Mouse (Mus musculus) cerebellum, postnatal 14 days (tissue): Measurements from ENCODE around the gene BC049715.
A peak's percentile ranks its signal among the peaks of the same experiment; 100 is the strongest.

Experiments
- DNase-seq, 2 experiments: peaks; one replicate each; pipeline ENCODE4 v3.0.0; 2021; ENCODE audit warnings: mixed read lengths in 2 of 2

BC049715 gene

DNA sequence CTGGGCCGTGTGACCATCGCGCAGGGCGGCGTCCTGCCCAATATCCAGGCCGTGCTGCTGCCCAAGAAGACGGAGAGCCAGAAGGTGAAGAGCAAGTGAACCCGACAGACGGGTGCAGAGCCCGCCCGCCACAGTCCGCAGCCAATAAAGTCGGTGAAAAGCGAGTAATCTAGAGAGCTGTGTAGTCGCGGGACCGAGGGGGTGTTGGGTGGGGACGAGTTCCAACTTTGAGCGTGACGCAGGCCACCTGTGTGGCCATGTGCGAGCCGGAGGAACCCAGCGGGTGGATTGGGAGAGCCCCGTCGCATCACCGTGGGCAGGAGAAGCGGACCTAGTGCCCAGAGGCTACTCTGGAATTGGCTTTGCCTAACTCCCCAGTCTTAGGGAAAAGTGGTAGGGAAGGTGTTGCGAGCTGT, 18.8 kb upstream of the BC049715 start:
- peak in 1 of 2 experiments; percentile 54 for DNase-seq

DNA sequence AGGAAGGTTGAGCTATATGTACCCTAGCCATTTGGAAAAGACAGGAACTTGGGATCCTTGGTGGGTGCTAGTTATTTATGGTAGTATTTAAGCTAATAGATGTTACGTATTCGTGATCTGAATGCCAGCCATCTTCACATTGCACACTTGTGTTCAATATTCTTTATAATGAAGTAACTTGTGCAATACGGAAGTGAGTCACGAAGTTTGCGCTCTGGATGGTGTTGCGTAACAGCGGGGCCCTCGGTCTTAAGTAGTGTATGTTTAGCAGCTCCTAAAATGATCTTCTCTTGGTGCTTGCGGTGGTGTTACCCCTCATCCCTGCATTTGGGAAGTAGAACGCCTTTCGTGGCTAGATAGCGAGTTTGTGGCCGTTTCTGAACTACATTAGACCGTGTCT, 18.3 kb upstream of the BC049715 start:
- DNase-seq = no peak

DNA sequence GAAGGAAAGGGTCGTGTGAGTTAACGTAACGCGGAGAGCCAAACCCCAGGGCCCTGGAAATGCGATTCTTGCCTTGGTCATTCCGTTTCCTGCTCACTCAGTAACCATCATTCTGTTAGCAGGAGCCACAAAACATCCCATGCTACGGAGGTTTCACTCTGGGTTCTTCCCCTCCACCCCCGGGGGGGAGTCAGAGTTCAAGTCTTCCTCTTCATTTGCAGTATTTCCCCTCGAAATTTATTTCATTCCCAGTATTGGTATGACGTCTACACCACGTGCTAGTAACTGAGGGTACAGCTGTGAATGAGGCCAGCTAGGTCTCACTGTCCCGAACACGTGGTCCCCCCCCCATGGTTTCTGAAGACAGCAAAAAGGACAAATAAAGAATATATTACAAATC, 17.8 kb upstream of the BC049715 start:
- DNase-seq = no peak

GRCm38 (mm10) chr6:136811196-136811595, 16.2 kb upstream of the BC049715 start:
- no peak for DNase-seq

DNA sequence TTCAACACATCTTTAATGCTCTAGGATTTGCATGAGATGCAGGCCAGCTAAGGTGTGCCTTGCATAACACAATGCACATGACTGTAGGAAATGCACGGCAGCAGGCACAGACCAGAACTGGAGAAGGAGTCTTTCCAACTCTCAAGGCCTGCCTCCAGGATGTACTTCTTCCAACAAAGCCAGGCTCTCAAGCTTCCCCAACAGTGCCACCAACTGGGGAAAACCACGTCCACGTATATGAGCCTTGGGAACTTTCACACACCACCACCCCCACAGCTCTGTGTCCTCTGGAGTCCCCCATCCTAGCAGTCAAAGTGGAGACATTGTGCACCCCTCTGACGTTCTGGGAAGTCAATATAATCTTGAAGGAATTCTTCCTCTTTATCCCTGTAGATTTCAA, 14.3 kb upstream of the BC049715 start:
- no peak for DNase-seq

- DNase-seq = no peak
Observed at GRCm38 (mm10) chr6:136815381-136815780, 12.0 kb upstream of the BC049715 start.

DNA sequence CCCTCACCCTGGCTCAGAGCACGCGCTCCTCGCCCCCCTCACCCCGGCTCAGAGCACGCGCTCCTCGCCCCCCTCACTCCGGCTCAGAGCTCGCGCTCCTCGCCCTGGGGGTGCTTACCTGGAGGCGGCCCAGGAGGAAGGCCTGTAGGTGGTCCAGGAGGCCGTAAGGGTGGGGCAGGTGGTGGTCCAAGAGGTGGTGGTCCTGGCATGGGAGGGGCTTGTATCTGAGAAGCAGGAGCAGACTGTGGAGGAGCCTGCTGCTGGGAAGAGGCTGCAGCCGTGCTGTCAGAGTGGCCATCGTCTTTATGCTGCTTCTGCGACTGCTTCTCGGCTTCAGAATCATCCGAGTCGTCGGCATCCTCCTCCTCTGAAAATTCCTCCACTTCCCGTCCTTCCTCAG, 10.6 kb upstream of the BC049715 start:
- DNase-seq = no peak

DNA sequence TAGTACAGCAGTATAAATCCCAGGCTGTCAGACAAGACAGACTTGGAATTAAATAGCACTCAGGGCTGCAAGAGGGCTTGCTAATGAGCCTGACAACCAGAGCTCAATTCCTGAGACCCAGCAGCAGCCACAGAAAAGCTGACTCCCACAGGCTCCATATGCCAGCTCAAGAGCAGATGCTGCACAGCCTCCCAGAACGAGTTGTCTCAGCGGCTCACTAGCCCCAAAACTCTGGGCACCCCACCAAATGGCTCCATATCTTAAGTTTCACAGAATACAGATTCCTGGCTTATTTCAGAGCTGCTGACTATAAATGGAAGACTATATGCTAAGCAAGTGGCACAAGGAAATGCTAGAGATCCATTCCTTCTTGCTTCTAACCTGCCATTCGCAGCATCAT, 9.9 kb upstream of the BC049715 start:
- no peak for DNase-seq

DNA sequence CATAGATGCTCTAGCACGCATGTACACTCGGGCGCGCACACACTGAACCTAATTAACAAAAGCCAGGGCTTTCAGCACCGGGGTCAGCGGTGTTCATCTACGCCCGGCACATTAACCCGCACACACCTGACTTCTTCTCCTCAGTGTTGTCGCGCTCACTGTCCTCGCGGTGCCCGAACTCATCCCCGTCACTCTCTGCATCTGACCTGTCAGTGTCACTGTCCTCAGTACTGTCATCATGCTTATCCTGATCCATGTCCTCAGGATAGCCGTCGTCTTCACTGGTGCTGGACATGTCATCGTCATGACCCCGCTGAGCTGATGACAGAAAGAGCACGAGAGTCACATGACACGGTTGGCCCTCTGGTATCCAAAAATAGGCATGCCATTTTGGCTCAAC, 7.0 kb upstream of the BC049715 start:
- DNase-seq = no peak

DNA sequence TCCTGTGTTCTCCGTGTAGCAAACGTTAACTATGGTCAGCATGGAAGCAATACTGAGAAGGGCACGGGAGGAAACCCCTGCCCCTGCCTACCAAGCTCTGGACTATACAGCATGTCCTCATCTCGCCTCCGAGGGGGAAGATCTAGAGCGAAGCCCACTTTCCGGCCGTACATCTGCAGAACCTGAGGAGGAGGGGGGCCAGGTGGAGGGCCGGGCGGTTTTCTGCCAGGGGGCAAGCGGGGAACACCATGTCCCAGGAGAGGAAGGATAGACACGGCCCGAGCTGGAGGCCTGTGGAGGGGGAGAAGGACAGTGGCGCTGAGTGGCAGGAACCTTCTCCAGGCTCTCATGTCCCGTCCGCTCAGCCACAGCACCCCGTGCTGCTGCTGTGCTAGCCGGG, 6.3 kb upstream of the BC049715 start:
- DNase-seq = no peak

DNA sequence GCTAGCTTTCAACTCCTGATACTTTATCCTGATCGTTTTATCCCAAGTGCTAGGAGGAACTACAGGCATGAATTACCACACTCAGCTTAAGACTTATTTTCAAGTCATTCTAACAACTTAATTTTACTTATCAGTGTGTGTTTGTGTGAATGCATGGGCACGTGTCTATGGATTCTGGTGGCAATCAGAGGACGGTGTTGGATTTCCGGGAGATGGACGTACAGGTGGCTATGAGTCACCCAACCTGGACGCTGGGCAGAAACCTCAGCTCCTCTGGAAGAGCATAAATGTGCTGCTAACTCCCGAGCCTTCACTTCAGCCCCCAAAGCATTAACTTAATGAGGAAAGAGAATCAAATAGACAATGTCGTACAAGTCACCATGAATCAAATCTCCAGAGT, 2.4 kb upstream of the BC049715 start:
- DNase-seq = no peak

DNA sequence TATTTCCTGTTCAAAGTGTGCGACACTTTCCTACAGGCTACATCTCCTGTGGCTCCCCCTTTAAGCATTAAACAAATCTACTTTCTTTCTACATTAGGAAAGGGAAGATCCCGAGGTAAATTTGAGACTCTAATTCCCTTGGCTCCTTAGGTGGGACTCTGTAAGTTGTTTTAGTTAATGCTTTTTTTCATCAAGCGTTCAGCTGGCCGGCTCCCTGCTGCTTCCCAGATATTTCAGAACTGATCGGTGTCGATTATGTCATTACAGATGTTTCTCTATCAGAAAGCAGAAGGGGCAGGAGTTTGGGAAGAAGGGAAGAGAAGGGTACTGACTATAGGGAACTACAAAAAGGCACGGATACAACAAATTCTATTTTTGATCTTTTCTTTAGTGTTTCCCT, 310 bp upstream of the BC049715 start:
- DNase-seq = no peak

DNA sequence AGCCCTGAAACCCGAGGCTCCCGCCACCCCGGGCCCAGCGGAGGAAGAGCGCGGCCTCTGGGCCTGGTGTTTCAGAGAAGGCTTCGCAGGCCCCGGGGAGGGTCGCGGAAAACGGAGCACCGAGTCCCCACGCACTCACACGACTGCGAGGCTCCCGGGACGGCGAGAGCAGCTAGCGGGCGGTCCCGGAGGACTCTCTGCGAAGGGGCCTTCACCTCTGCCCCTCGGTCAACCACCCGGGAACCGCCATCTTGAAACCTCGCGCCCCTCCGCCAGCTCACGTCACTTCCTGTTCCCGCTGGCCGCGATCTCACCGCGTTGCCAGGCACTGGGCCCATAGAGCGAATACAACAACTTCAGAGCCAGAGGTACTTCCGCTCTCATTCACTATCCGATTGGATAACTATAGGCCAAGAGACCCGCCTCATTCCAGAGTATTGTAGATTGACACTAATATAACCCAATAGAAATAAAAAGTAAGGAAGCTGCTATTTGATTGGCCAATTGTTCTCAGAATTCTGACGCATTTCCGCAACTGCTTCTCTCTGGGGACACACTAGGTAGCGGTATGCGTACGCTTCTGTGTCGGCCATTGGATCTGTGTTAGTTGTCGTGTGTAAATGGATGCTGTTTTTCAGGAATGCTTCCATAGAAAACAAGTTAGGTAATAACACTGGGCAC, 595 bp downstream of the BC049715 start, which contains the start of gene Wbp11:
Gene Wbp11 (minus strand): TSS at position 353 of the 681 bp plus-strand sequence.
- DNase-seq = peak; percentile 97 to 98

DNA sequence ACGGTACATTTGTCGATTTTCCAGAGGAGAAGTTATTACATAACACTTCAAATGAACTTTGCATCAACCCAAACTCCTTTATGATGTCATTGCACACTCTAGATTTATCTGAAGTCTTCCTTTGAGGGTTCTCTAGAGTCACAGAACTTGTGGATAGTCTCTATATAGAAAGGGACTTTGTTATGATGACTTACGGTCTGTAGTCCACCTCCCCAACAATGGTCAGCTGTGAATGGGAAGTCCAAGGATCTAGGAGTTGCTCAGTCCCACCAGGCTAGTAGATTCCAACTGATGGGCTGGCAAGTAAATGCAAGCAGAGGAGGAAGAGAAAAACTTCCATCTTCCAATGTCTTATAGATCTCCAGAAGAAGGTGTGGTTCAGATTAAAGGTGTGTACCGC, 1.3 kb downstream of the BC049715 start:
- no peak for DNase-seq

DNA sequence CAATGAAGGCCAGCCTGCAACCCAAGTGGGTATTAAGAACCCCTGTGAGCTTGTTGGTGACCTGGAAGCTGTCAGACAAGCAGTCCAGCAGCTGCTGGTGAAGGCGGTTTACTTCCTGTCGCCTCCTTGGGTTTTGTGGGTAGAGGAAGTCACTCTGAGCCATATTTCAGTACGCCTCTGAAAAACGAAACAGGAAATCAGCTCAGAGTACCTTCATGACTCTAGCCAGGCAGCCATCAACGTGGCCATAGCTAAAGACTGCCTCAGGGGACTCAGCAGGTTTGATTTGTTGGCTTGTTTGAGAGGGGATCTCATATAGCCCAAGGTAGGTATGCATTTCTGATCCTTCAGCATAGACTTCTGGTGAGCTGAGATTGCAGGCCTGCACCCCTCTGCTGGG, 4.3 kb downstream of the BC049715 start:
- DNase-seq = no peak

DNA sequence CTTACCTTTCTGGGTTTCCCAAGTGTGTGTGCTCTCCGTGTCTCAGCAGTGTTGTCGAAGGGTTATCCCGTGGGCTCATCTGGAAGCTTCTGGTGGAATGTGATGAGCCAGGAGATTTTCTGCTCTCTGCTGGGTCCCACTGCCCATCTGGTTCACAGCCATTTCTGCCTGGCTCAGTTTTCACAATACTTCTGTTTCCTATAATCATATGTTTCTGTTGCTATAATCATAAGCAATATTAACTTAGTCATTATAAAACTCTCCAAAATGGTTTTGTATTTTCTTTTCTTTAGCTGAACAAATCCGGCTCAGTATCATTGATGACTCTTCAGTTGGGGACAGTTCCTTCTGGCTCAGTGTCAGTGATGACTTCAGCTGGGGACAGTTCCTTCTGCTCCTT, 7.9 kb downstream of the BC049715 start, which contains the start of gene Smco3:
Gene Smco3 (minus strand): TSS at position 101 of the 400 bp plus-strand sequence.
- no peak for DNase-seq

- no peak for DNase-seq
Observed at GRCm38 (mm10) chr6:136837323-136837722, 9.9 kb downstream of the BC049715 start.

GRCm38 (mm10) chr6:136844903-136845302, 17.5 kb downstream of the BC049715 start:
- no peak for DNase-seq

GRCm38 (mm10) chr6:136845706-136846480, 18.5 kb downstream of the BC049715 start:
- no peak for DNase-seq

DNA sequence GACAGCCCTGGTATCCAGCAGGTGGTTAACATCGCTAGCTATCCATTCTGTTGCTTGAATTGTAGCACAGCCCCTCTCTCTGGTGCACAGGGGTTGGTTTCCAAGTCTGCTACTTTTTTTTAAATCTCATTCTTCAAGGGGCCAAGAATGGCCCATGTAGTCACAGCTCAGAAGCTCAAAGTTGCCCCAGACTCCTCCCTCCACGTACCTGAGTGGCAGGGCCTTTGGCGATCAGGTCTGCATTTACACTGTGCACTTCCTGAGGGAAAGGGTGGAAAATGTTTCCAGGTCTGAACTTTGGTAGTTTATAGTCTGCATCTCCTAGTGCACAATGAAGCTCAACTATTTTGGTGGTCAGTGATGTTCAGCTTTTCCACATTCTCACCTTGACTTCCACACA, 19.8 kb downstream of the BC049715 start:
- DNase-seq = no peak

GRCm38 (mm10) chr6:136847790-136848189, 20.4 kb downstream of the BC049715 start:
- DNase-seq = peak; percentile 15 to 48

DNA sequence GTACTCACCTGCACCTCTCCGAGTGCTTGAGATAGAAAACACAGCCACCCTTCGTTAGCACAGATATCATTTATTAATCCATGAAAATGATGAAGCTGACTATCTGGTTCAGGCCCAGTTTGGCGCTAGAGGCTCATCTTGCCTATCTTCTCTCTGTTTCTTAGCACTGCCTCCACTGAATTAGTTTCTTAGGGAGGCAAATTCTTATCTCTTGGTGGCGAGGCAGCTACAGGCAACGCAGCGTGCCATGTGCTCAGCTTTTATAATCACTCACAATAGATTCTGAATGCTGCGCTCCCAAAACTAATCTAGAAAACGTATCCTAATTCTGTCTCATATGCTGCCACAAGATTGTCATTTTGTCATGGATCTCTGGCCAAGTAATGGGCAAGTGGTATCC, 21.0 kb downstream of the BC049715 start:
- DNase-seq = no peak

DNA sequence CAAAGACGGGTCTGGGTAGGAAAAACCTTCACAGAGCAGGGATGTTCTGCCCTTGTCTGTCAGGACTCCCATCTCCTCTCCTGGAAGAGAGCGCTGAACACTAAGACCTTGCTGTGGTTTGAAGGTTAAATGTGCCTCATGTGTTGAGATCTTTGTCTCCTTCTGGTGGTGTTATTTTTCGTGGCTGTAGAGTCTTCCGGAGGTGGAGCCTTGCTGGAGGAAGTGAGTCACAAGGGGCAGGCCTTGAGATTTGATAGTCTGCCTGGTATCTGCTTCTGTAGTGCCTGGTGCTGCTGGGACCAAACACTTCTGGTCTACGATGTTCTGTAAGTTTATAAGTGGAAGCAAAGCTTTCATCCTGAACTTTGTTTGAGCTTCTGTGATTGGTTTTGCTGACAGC, 21.5 kb downstream of the BC049715 start:
- DNase-seq = no peak

DNA sequence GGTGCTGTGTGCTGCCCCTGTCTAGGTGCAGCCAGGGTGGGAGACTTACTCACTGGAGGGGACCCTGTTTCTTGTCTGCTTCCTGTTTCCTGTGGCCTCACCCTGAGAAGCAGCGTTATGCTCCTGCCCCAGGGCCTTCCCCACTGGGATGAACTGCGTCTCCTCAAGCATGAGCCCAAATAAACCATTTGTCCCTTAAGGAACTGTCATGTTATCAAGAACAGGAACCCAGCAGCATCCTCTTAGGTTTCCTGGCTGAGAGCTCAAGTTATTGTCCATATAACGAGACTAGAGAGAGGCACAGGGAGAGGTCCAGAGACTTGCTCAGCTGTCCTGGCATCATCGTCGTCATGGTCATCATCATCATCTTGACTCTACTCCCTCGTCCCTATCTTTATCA, 22.8 kb downstream of the BC049715 start:
- no peak for DNase-seq
